Mouse (Mus musculus) adipocyte (in vitro differentiated cells): ENCODE measurements at regions not wholly inside any gene's neighbourhood (a gene's known extent, or its start where the extent isn't known, plus 50 kb on each side); places are given as distances from the start of the nearest gene placed in this dataset.

Source experiments
- DNase-seq: peaks from one replicate; pipeline ENCODE4 v3.0.0-alpha.2; 2016; ENCODE audit warnings: low spot score

GRCm38 (mm10) chr5:35162607-35163006, 57.0 kb upstream of the Lrpap1 start:
- no peak for DNase-seq

GRCm38 (mm10) chr5:35162120-35162519, 56.6 kb upstream of the Lrpap1 start:
- DNase-seq: no peak

GRCm38 (mm10) chr5:35160929-35161815, 55.6 kb upstream of the Lrpap1 start:
- DNase-seq: no peak

- DNase-seq: no peak
These were observed 54.3 kb upstream of the Lrpap1 start for GRCm38 (mm10) chr5:35159854-35160253.

GRCm38 (mm10) chr5:35159178-35159661, 53.7 kb upstream of the Lrpap1 start:
- DNase-seq: no peak

- DNase-seq: no peak
These were observed 52.9 kb upstream of the Lrpap1 start for GRCm38 (mm10) chr5:35158346-35159047.

- no peak for DNase-seq
These were observed 50.8 kb upstream of the Lrpap1 start for GRCm38 (mm10) chr5:35156371-35156770.

- DNase-seq: no peak
These were observed 50.2 kb upstream of the Lrpap1 start for GRCm38 (mm10) chr5:35155717-35156116.
